Mouse (Mus musculus): ENCODE data around the gene Cth. TPM values are rescaled to one million over a fixed set of nuclear protein-coding genes. Genes with fewer than 3 reads are reported as not detected.

The Cth gene
- total RNA-seq, 2 experiments from 2014 or later, result 16.8 to 49.5 TPM

- no peak for DNase-seq
Measured at GRCm38 (mm10) chr3:157912155-157912554, 12.7 kb downstream of the Cth start.

- no peak for DNase-seq
Measured at GRCm38 (mm10) chr3:157910262-157910661, 14.6 kb downstream of the Cth start.

- DNase-seq, result no peak
Measured at GRCm38 (mm10) chr3:157908166-157908565, 16.7 kb downstream of the Cth start.

- DNase-seq, result no peak
Measured at GRCm38 (mm10) chr3:157901721-157902120, 23.2 kb downstream of the Cth start.

- DNase-seq, result no peak
Measured at GRCm38 (mm10) chr3:157899986-157900385, 24.9 kb downstream of the Cth start.

GRCm38 (mm10) chr3:157897645-157898044 is 27.2 kb downstream of the Cth start:
- DNase-seq, result no peak

- no peak for DNase-seq
Measured at GRCm38 (mm10) chr3:157891819-157892218, 33.1 kb downstream of the Cth start.

GRCm38 (mm10) chr3:157884081-157884643 is 40.7 kb downstream of the Cth start:
- peak; percentile 37 to 55 for DNase-seq

GRCm38 (mm10) chr3:157883085-157883484 is 41.8 kb downstream of the Cth start:
- DNase-seq, result no peak

GRCm38 (mm10) chr3:157881992-157882391 is 42.9 kb downstream of the Cth start:
- peak; percentile 55 for DNase-seq

- DNase-seq, result no peak
Measured at GRCm38 (mm10) chr3:157880983-157881382, 43.9 kb downstream of the Cth start.

GRCm38 (mm10) chr3:157877847-157878246 is 47.0 kb downstream of the Cth start:
- DNase-seq, result no peak

- DNase-seq, result peak; percentile 28 to 67
Measured at GRCm38 (mm10) chr3:157876439-157877156, 48.3 kb downstream of the Cth start.

GRCm38 (mm10) chr3:157872897-157873296 is 52.0 kb downstream of the Cth start:
- no peak for DNase-seq

GRCm38 (mm10) chr3:157867836-157868235 is 57.0 kb downstream of the Cth start:
- no peak for DNase-seq

- no peak for DNase-seq
Measured at GRCm38 (mm10) chr3:157866251-157866650, 58.6 kb downstream of the Cth start.

- DNase-seq, result no peak
Measured at GRCm38 (mm10) chr3:157865848-157866247, 59.0 kb downstream of the Cth start.

- no peak for DNase-seq
Measured at GRCm38 (mm10) chr3:157865431-157865830, 59.4 kb downstream of the Cth start.

- DNase-seq, result no peak
Measured at GRCm38 (mm10) chr3:157852806-157853205, 72.1 kb downstream of the Cth start.

- DNase-seq, result peak; percentile 13 to 19
Measured at GRCm38 (mm10) chr3:157848503-157848902, 76.4 kb downstream of the Cth start.

- peak in 1 of 2 experiments; percentile 6 for DNase-seq
Measured at GRCm38 (mm10) chr3:157847338-157848284, 77.3 kb downstream of the Cth start.

All from adrenal gland, postnatal 36 days (tissue).